Mouse (Mus musculus): ENCODE results near the gene Ccdc126. TPM values are rescaled to one million over a fixed set of nuclear protein-coding genes. Genes with fewer than 3 reads are reported as not detected.
"Not testable (repeated sequence)": the region's sequence is repeated elsewhere in the genome, so short reads cannot be mapped to it uniquely, and the experiment has no call there.

Ccdc126 gene
- polyA plus RNA-seq (2015; fragmentation: Nextera tagmentation; extraction: Ambion mirVana): 9.8 and 10.1 TPM in 2 replicates

GRCm38 (mm10) chr6:49318966-49319594, at the start of gene Ccdc126:
TSS of gene Ccdc126 (plus strand) at chr6:49319274.
- peaks cover 12% of the 10 kb centered on the region; the same call in 1 of the 2 replicates for H3K4me1 ChIP-seq
- no peaks in the 10 kb centered on the region for H3K27me3 ChIP-seq
- peak within 1 kb of the TSS; percentile 79 for H3K27ac ChIP-seq
- H3K4me2 ChIP-seq (replicated peaks): peak within 1 kb of the TSS; percentile 71
- WGBS: under 1% methylated on average over 47 of the region's 47 CpGs
- H3K4me3 ChIP-seq: peak within 1 kb of the TSS; percentile 71
- peak within 1 kb of the TSS; percentile 87 for H3K9ac ChIP-seq
- ATAC-seq (ENCODE audit: low FRiP score, low read depth): peak; percentile 99
- H3K9me3 ChIP-seq: no peaks in the 10 kb centered on the region
- H3K36me3 ChIP-seq: no peaks in the 10 kb centered on the region

DNA sequence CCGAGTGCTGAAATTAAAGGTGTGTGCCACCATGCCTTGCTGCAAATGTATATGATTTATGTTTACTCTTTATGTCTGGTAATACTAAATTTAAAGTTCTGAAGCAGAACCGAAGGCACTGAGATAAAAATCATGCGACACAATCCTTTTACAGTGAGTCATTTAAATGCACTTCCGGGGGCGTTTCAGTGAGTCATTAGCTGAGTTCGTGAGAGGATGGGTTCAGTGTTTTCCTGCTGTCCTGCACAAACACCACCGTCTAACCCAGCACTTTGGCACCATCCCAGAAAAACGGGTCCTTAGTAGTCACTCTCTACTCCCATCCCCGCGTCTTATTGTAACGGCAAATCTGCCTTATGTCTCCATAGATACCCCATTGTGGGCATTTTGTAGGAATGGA, 49.2 kb upstream of the Ccdc126 start:
- no peak overlapping the region for H3K27ac ChIP-seq
- H3K4me1 ChIP-seq: 0 out of 2 replicates have a peak, but pooled peaks cover 6% of the 10 kb centered on the region
- H3K4me2 ChIP-seq (replicated peaks): no peak overlapping the region
- no peak for ATAC-seq (ENCODE audit: low FRiP score, low read depth)
- H3K36me3 ChIP-seq: no peaks in the 10 kb centered on the region
- no peak overlapping the region for H3K4me3 ChIP-seq
- H3K9ac ChIP-seq: no peak overlapping the region
- WGBS: 76% methylated on average over 11 of the region's 11 CpGs
- H3K27me3 ChIP-seq: no peaks in the 10 kb centered on the region
- H3K9me3 ChIP-seq: no peaks in the 10 kb centered on the region

DNA sequence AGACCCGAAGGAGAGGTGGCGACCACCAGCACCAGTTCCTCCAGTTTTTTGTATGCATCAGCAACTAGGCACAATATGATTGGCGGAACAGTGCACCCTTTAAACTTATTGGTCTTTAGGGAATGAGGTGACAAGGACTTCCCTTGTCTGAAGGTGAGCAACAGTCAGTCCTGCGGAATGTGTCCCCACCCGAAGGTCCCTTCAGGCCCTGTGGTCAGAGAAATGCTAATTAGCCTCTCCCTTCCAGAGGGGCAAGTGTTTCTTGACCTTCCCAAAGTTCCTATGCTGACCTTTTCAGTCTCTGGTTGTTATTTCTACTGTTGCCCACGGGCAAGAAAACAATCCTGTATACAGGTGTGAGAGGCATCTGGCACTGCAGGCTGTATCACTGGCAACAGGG, 47.3 kb upstream of the Ccdc126 start:
- WGBS: 70% methylated on average over 6 of the region's 6 CpGs
- H3K9ac ChIP-seq: no peak overlapping the region
- no peak overlapping the region for H3K4me3 ChIP-seq
- H3K4me1 ChIP-seq: 0 out of 2 replicates have a peak, but pooled peaks cover 6% of the 10 kb centered on the region
- H3K27ac ChIP-seq: no peak overlapping the region
- no peaks in the 10 kb centered on the region for H3K9me3 ChIP-seq
- no peak for ATAC-seq (ENCODE audit: low FRiP score, low read depth)
- H3K36me3 ChIP-seq: no peaks in the 10 kb centered on the region
- no peaks in the 10 kb centered on the region for H3K27me3 ChIP-seq
- no peak overlapping the region for H3K4me2 ChIP-seq (replicated peaks)

DNA sequence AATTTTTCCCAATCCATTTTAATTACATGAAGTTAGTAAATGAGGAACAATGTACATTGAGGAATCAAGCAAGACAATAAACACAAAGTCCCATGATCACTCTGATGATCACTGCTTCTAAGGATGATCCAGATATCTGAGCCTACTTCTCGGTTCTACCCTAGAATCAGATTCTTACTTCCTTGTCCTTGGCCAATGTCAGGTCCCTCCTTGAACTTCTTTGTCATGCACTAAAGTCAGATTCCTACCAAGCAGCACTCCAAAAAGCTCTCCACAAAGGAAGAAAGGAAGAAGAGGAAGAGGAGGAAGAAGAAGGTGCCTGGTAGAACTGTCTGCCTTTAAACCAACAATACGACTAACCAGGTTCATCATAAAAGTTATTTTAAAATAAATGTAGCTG, 46.2 kb upstream of the Ccdc126 start:
- H3K9ac ChIP-seq: no peak overlapping the region
- no peaks in the 10 kb centered on the region for H3K27me3 ChIP-seq
- no peak overlapping the region for H3K4me2 ChIP-seq (replicated peaks)
- no peak overlapping the region for H3K4me3 ChIP-seq
- H3K36me3 ChIP-seq: no peaks in the 10 kb centered on the region
- no peak for ATAC-seq (ENCODE audit: low FRiP score, low read depth)
- 0 out of 2 replicates have a peak, but pooled peaks cover 6% of the 10 kb centered on the region for H3K4me1 ChIP-seq
- WGBS: 81% methylated on average over 2 of the region's 2 CpGs
- no peak overlapping the region for H3K27ac ChIP-seq
- H3K9me3 ChIP-seq: no peaks in the 10 kb centered on the region

GRCm38 (mm10) chr6:49273934-49274333, 45.1 kb upstream of the Ccdc126 start:
- Histone ChIP-seq H3K4me1 (0 out of 2 replicates have a peak, but pooled peaks cover 6% of the 10 kb centered on the region), H3K4me3 (no peak overlapping the region), H3K9ac (no peak overlapping the region), H3K27me3 (no peaks in the 10 kb centered on the region), H3K9me3 (no peaks in the 10 kb centered on the region), H3K27ac (no peak overlapping the region), H3K4me2 (replicated peaks) (no peak overlapping the region), H3K36me3 (no peaks in the 10 kb centered on the region)
- 31% methylated on average over 4 of the region's 4 CpGs for WGBS
- ATAC-seq (ENCODE audit: low FRiP score, low read depth): no peak

DNA sequence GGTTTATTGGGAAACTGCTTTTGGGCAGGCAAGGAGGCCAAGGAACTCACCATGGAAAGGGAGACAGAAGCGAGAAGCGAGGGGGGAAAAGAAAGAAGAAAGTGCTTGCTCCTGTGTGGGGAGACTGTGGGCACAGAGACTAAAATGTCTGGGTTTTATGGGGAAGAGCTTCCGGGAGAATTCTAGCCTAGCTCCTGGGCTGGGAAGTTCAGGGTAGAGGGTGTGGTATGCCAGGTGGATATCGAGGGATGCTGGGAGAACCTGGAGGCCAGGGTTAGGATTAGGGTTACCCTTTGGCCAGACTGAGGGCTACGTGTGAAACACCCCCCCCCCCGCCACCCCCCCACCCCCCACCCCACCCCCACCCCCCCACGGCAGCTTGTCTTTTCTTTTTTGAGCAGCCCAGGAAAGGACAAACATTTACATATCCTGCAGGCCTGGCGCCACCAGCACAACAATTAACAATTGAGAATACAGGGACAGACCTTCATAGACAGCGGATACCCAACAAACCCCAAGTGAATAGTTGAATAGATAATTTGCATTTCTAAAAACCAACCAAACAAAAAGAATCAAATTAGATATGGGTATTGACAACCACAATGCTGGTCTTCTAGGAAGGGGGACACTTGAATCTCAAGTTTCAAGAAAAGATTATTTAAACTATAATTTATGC, 44.5 kb upstream of the Ccdc126 start:
- no peak overlapping the region for H3K27ac ChIP-seq
- no peaks in the 10 kb centered on the region for H3K27me3 ChIP-seq
- 0 out of 2 replicates have a peak, but pooled peaks cover 6% of the 10 kb centered on the region for H3K4me1 ChIP-seq
- H3K4me2 ChIP-seq (replicated peaks): no peak overlapping the region
- H3K9me3 ChIP-seq: no peaks in the 10 kb centered on the region
- ATAC-seq (ENCODE audit: low FRiP score, low read depth): no peak
- H3K9ac ChIP-seq: no peak overlapping the region
- H3K36me3 ChIP-seq: no peaks in the 10 kb centered on the region
- H3K4me3 ChIP-seq: no peak overlapping the region
- WGBS: 70% methylated on average over 9 of the region's 9 CpGs

DNA sequence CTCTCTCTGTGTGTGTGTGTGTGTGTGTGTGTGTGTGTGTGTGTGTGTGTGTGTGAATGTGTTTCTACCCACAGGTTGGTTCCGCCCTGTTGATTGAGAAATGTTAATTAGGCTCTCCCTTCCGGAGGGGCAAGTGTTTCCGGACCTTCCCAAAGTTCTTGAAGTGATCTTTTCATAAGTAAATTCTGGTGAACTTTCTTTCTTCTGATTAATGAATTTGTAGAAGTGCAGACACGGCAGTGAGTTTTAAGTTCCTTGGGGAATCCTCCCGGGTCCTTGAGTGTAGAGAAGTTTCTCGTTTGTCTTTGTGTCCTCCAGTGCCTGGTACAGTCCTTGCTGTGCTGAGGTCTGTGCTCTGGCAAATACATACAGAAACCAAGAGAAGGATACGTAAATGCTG, 43.8 kb upstream of the Ccdc126 start:
- 85% methylated on average over 7 of the region's 7 CpGs for WGBS
- no peak for ATAC-seq (ENCODE audit: low FRiP score, low read depth)
- H3K36me3 ChIP-seq: no peaks in the 10 kb centered on the region

GRCm38 (mm10) chr6:49280942-49281341, 38.1 kb upstream of the Ccdc126 start:
- 45% methylated on average over 1 of the region's 1 CpGs for WGBS
- Histone ChIP-seq H3K27ac (no peak overlapping the region), H3K4me3 (no peak overlapping the region), H3K9ac (no peak overlapping the region), H3K27me3 (no peaks in the 10 kb centered on the region), H3K4me2 (replicated peaks) (no peak overlapping the region), H3K36me3 (no peaks in the 10 kb centered on the region), H3K4me1 (no peaks in the 10 kb centered on the region), H3K9me3 (no peaks in the 10 kb centered on the region)
- ATAC-seq (ENCODE audit: low FRiP score, low read depth): no peak

More for the DNA sequence above, 43.8 kb upstream of the Ccdc126 start:
- Histone ChIP-seq H3K9me3 (no peaks in the 10 kb centered on the region), H3K27ac (no peak overlapping the region), H3K4me1 (0 out of 2 replicates have a peak, but pooled peaks cover 6% of the 10 kb centered on the region), H3K4me2 (replicated peaks) (no peak overlapping the region), H3K27me3 (no peaks in the 10 kb centered on the region), H3K4me3 (no peak overlapping the region), H3K9ac (no peak overlapping the region)

DNA sequence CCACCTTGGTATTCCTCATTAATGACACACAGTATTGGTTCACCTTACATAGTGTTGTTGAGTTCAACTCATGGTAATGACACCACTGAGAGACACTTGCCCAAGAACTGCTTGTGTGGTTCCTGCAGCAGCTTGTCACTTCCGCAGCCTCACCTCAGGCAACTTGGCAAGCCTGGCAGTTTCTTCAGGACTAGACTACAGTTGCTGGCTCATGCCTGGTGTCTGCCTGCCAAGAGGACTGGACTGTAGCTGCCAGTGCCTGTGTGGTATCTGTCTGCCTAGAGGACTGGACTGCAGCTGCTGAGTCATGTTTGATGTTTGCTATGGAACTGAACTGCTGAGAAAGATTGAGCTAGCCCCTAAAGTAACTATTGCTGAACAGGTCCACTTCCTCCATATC, 37.0 kb upstream of the Ccdc126 start:
- ATAC-seq (ENCODE audit: low FRiP score, low read depth): no peak
- H3K4me1 ChIP-seq: no peaks in the 10 kb centered on the region
- no peaks in the 10 kb centered on the region for H3K9me3 ChIP-seq
- H3K27ac ChIP-seq: no peak overlapping the region
- no peak overlapping the region for H3K4me3 ChIP-seq
- 91% methylated on average over 1 of the region's 1 CpGs for WGBS
- H3K4me2 ChIP-seq (replicated peaks): no peak overlapping the region
- no peaks in the 10 kb centered on the region for H3K27me3 ChIP-seq
- H3K36me3 ChIP-seq: no peaks in the 10 kb centered on the region
- no peak overlapping the region for H3K9ac ChIP-seq

- Histone ChIP-seq H3K27me3 (no peaks in the 10 kb centered on the region), H3K27ac (no peak overlapping the region), H3K4me1 (no peaks in the 10 kb centered on the region), H3K9me3 (no peaks in the 10 kb centered on the region), H3K9ac (no peak overlapping the region), H3K36me3 (no peaks in the 10 kb centered on the region), H3K4me3 (no peak overlapping the region), H3K4me2 (replicated peaks) (no peak overlapping the region)
- no peak for ATAC-seq (ENCODE audit: low FRiP score, low read depth)
Observed at GRCm38 (mm10) chr6:49298286-49298685, 20.8 kb upstream of the Ccdc126 start.

DNA sequence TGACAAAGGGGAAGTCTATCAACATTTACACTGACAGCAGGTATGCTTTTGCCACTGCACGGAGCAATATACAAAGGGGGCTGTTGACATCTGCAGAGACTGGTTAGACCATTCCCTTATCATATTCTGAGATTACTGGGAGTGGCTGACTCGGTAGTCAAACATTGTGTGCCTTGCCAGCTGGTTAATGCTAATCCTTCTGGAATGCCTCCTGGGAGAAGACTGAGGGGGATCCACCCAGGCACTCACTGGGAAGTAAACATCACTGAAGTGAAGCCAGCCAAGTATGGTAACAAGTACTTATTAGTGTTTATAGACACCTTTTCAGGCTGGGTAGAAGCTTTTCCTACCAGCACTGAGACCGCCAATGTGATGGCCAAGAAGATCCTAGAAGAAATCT, 4.3 kb upstream of the Ccdc126 start:
- H3K9me3 ChIP-seq: not testable (repeated sequence)

DNA sequence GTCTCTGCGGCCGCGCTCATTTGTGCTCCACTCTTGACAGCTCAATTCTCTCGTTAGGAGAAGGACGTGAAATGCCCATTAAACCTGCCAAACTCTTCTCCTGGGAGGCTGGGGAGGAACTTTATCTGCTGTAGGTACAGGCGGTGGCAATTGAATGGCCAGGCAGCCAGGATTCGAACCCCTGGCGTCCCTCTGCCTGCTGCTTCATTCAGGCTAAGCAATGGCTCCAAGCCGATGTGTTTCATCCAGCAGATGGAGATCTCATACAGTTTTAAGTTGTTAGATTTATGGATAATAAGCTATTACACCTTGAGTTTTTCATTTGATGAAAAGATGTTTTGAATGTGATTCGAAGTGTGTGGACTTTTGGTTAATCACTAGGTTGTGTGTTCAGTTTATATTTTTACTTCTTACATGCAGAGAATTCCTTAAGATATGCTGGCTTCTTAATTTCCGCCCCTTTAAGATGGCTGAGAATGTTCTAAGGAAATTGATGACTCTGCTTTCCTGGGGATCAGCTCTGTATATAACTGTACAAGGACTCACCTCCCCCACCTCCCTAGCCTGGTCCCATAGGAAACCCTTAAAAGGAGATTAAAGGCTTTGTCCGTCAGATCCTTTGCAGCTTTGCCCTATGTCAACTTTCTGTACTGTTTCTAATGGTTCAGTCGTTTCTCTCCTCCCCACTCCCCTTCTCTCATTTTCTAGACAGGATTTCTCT, 681 bp downstream of the Ccdc126 start:
- H3K4me2 ChIP-seq (replicated peaks): peak overlapping the region; percentile 71
- H3K9ac ChIP-seq: peak overlapping the region; percentile 87
- H3K9me3 ChIP-seq: no peaks in the 10 kb centered on the region
- peak overlapping the region; percentile 79 for H3K27ac ChIP-seq
- WGBS: 10% methylated on average over 13 of the region's 13 CpGs
- ATAC-seq (ENCODE audit: low FRiP score, low read depth): peak; percentile 12; the same call in 1 of the 2 replicates
- no peaks in the 10 kb centered on the region for H3K27me3 ChIP-seq
- H3K4me3 ChIP-seq: peak overlapping the region; percentile 71
- peaks cover 12% of the 10 kb centered on the region; the same call in 1 of the 2 replicates for H3K4me1 ChIP-seq
- no peaks in the 10 kb centered on the region for H3K36me3 ChIP-seq

More for the DNA sequence above, 4.3 kb upstream of the Ccdc126 start:
- not testable (repeated sequence) for H3K4me2 ChIP-seq (replicated peaks); H3K4me3 ChIP-seq; H3K27me3 ChIP-seq; H3K4me1 ChIP-seq; ATAC-seq (ENCODE audit: low FRiP score, low read depth); H3K27ac ChIP-seq; H3K36me3 ChIP-seq; H3K9ac ChIP-seq
- 59% methylated on average over 3 of the region's 3 CpGs for WGBS

Measured in limb, embryonic 13.5 days (tissue).